13 mouse cellular contexts compared by ENCODE assay signal in genomic region chr5:113082356-113083168, GRCm38 (mm10). TPM values are rescaled to one million over a fixed set of nuclear protein-coding genes. Genes with fewer than 3 reads are reported as not detected.
DNase-seq lines count a peak whose midpoint lies in the region; ATAC-seq and TF ChIP-seq lines count a peak whose summit lies in the region.
"Had no signal": no experiment of that assay in that cellular context is flagged by ENCODE, and none has a peak within 500 bp of the region (broad histone marks: within the 10 kb centered on the region; RNA-seq: fewer than 3 reads in every experiment).

No protein-coding gene starts in this region.

- H3K36me3 ChIP-seq in ES-Bruce4 (ENCODE audit: control insufficient read depth, insufficient read depth, low read length, poor library complexity, severe bottlenecking) = no peaks in the 10 kb centered on the region
- no peaks in the 10 kb centered on the region for H3K36me3 ChIP-seq in heart, embryonic 16.5 days (ENCODE audit: control insufficient read depth, insufficient read depth)
- no peaks in the 10 kb centered on the region for H3K36me3 ChIP-seq in forebrain, embryonic 11.5 days (ENCODE audit: control insufficient read depth, insufficient read depth, low read length)
- H3K36me3 ChIP-seq: hindbrain, embryonic 10.5 days had no signal

- no peaks in the 10 kb centered on the region for H3K9me3 ChIP-seq in ES-Bruce4 (replicated peaks; ENCODE audit: control insufficient read depth, insufficient read depth, low read length, poor library complexity, severe bottlenecking)
- 0 out of 2 replicates have a peak, but pooled peaks cover 4% of the 10 kb centered on the region for H3K9me3 ChIP-seq in heart, embryonic 16.5 days (replicated peaks; ENCODE audit: control insufficient read depth, low read length)
- no peaks in the 10 kb centered on the region for H3K9me3 ChIP-seq in forebrain, embryonic 11.5 days (ENCODE audit: control insufficient read depth, low read length)
- H3K9me3 ChIP-seq: hindbrain, embryonic 10.5 days had no signal

- H3K4me3 ChIP-seq in ES-Bruce4 (ENCODE audit: low read depth, low read length) = no peak overlapping the region
- H3K4me3 ChIP-seq in heart, embryonic 16.5 days (ENCODE audit: low read length) = 0 out of 2 replicates have a peak overlapping the region, but pooled peaks have one; percentile 1
- no peak overlapping the region for H3K4me3 ChIP-seq in forebrain, embryonic 11.5 days (ENCODE audit: low read depth, low read length)
- H3K4me3 ChIP-seq: hindbrain, embryonic 10.5 days had no signal

- no peaks in the 10 kb centered on the region for H3K4me1 ChIP-seq in ES-Bruce4 (ENCODE audit: control insufficient read depth, insufficient read depth, low read length)
- H3K4me1 ChIP-seq in heart, embryonic 16.5 days (ENCODE audit: control insufficient read depth, insufficient read depth, low read length) = peaks cover 19% of the 10 kb centered on the region
- H3K4me1 ChIP-seq in forebrain, embryonic 11.5 days (replicated peaks; ENCODE audit: control insufficient read depth, insufficient read depth, low read length) = 0 out of 2 replicates have a peak, but pooled peaks cover 2% of the 10 kb centered on the region

- ATAC-seq in heart, embryonic 16.5 days (replicated peaks; ENCODE audit: extremely low read depth, insufficient read depth, low FRiP score) = peak; percentile 64
- no peak for ATAC-seq in forebrain, embryonic 11.5 days (replicated peaks; ENCODE audit: low FRiP score)
- ATAC-seq: forebrain, embryonic 14.5 days had no signal

- H3K9ac ChIP-seq in ES-Bruce4 (ENCODE audit: low read depth, poor library complexity, severe bottlenecking) = no peak overlapping the region
- H3K9ac ChIP-seq in heart, embryonic 16.5 days (ENCODE audit: low read length) = 0 out of 2 replicates have a peak overlapping the region, but pooled peaks have one; percentile 22
- H3K9ac ChIP-seq in forebrain, embryonic 11.5 days (ENCODE audit: low read length) = no peak overlapping the region

- H3K27me3 ChIP-seq in ES-Bruce4 (ENCODE audit: control insufficient read depth, insufficient read depth, low read length, poor library complexity, severe bottlenecking) = no peaks in the 10 kb centered on the region
- H3K27me3 ChIP-seq in heart, embryonic 16.5 days (ENCODE audit: control insufficient read depth, insufficient read depth, low read length) = 0 out of 2 replicates have a peak, but pooled peaks cover under 1% of the 10 kb centered on the region
- no peaks in the 10 kb centered on the region for H3K27me3 ChIP-seq in forebrain, embryonic 11.5 days (ENCODE audit: control insufficient read depth, insufficient read depth, low read length)

- H3K4me2 ChIP-seq in heart, embryonic 16.5 days (ENCODE audit: low read depth, low read length) = peak overlapping the region; percentile 50
- no peak overlapping the region for H3K4me2 ChIP-seq in forebrain, embryonic 11.5 days (ENCODE audit: low read depth, low read length, severe bottlenecking)

- H3K27ac ChIP-seq in ES-Bruce4 (ENCODE audit: insufficient read depth, low read length) = no peak overlapping the region
- H3K27ac ChIP-seq in heart, embryonic 16.5 days (ENCODE audit: low read length) = 0 out of 2 replicates have a peak overlapping the region, but pooled peaks have one; percentile 16
- H3K27ac ChIP-seq in forebrain, embryonic 11.5 days (ENCODE audit: low read depth, low read length) = no peak overlapping the region
- H3K27ac ChIP-seq: hindbrain, embryonic 10.5 days had no signal

- 0 out of 2 replicates have a peak, but pooled peaks have one; percentile 12 for TF ChIP-seq EP300 in ES-Bruce4 (IDR thresholded peaks at IDR 0.05; ENCODE audit: insufficient read depth, low read depth, low read length)

- TF ChIP-seq CTCF in ES-Bruce4 (IDR thresholded peaks at IDR 0.05; ENCODE audit: low read depth, low read length) = no peak

- 26% methylated on average over 19 of the region's 19 CpGs for WGBS in heart, embryonic 16.5 days
- 78% methylated on average over 19 of the region's 19 CpGs for WGBS in forebrain, embryonic 11.5 days

- peak; percentile 10 for DNase-seq in adrenal gland, postnatal 14 days
- DNase-seq in adrenal gland, adult 8-10 months = no peak
- DNase-seq in kidney, postnatal 14 days = peak; percentile 23
- DNase-seq in kidney, postnatal 10 days = no peak
- DNase-seq in forebrain, embryonic 11.5 days (ENCODE audit: low spot score) = no peak
- DNase-seq in right cerebral cortex, postnatal 25 days = no peak
- DNase-seq: cerebellum, postnatal 36 days; lung, adult 18-20 months had no signal

- TF ChIP-seq POLR2A in ES-Bruce4 (IDR thresholded peaks at IDR 0.05; ENCODE audit: insufficient read depth, low read length) = no peak

RNA-seq across cellular contexts. Expression of gene Crybb3, which starts 1.2 kb away (rescaled TPM):
- total RNA-seq in adrenal gland, postnatal 14 days (2021) = 1.4 and 2.2 TPM in 2 replicates
- total RNA-seq in adrenal gland, adult 8-10 months (2022) = 1 to 10 TPM in 2 of 4 experiments, under 1 TPM in 1, not detected in 1; 0.84 to 2.6 (median 2.3) TPM
- polyA plus RNA-seq in ES-Bruce4 (2011; ENCODE audit: insufficient read depth, insufficient read length, low read depth, missing spikeins) = 1.0 TPM in 1 of 2 replicates, not detected in the other
- 0.91 and 1.1 TPM in 2 replicates for polyA plus RNA-seq in heart, embryonic 16.5 days (2015; fragmentation: Nextera tagmentation; extraction: Ambion mirVana)
- 0.76 TPM in 2 replicates for polyA plus RNA-seq in forebrain, embryonic 11.5 days (2014; fragmentation: Nextera tagmentation; extraction: Ambion mirVana)

RNA-seq across cellular contexts. Expression of gene Crybb2, which starts 12.6 kb away (rescaled TPM):
- total RNA-seq in adrenal gland, postnatal 14 days (2021) = not detected in 2 replicates
- total RNA-seq in adrenal gland, adult 8-10 months (2022) = not detected
- polyA plus RNA-seq in ES-Bruce4 (2011; ENCODE audit: insufficient read depth, insufficient read length, low read depth, missing spikeins) = not detected in 2 replicates
- not detected in 2 replicates for polyA plus RNA-seq in heart, embryonic 16.5 days (2015; fragmentation: Nextera tagmentation; extraction: Ambion mirVana)
- not detected in 2 replicates for polyA plus RNA-seq in forebrain, embryonic 11.5 days (2014; fragmentation: Nextera tagmentation; extraction: Ambion mirVana)
- total RNA-seq: layer of hippocampus, postnatal 14 days had no signal
- polyA plus RNA-seq: forebrain, embryonic 14.5 days; hindbrain, embryonic 10.5 days had no signal

Comparison
In these comparisons a context has a peak if more than half of its experiments do, and no peak if none do; other contexts are left out.
1. DNase-seq: peak in adrenal gland, postnatal 14 days (single experiment) and kidney, postnatal 14 days (single experiment); none in adrenal gland, adult 8-10 months (single experiment), kidney, postnatal 10 days (single experiment), forebrain, embryonic 11.5 days (single experiment) and right cerebral cortex, postnatal 25 days (single experiment).